Mouse (Mus musculus) c-Kit-positive CD71-positive TER-119-negative erythroid progenitor cells, embryonic 14.5 days (primary cell): ENCODE results near the gene Fmo4.
"Not testable (repeated sequence)": the region's sequence is repeated elsewhere in the genome, so short reads cannot be mapped to it uniquely, and the experiment has no call there.

Experiments used
- DNase-seq: peaks from one replicate; pipeline ENCODE4 v3.0.0-alpha.2; 2013; ENCODE audit warnings: low read depth

The Fmo4 gene

DNA sequence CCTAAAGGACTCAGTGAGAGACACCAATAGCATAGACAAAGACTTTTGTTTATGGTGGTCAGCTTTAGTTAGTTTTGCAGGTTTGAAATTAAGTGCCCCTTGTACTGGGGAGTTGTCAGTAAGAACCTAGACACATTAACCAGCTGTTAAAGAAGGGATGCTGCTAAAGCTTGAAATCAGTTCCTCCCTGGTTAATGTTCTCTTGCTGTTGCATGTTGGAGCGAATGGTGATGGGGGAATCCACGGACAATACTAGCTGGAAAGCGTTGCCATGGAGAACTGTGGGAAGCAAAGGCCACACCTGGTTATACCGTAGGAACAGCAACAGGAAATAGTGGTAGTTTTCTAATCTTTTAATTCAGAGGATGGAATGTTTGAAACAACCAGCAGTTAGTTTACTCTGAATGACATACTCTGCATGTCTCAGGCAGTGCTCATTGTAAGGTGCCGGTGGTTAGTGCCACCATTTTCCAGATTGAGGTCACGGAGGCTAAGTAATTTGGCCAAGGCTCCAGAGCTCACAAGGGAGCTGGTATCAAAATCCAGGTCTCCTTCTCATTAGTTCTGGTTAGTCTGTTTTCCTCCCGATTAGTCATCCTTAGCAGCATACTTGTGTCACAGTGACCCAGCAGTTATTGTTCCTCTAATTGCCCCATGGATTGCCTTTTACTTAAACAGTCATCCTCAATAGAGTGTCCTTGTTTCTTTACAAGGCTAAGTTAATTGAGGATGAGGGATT lies 21.3 kb downstream of the Fmo4 start:
- no peak for DNase-seq

DNA sequence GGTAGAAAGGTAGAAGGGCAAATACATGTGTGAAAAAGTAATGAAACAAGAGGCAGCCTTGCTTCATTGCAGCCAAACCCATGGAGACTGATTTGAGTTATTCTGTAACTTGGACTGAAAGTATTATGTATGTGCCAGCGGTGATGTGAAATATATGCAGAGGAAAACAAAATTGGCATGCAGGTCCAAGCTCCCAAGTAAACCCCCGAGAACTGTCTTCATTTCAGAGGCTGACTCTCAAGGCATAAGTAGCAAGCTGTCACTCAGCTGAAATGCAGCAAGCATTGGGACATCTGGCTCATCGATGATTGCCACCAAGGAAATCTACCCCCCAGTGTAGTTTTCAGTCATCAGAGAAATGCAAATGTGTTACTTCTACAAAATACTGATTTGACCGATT lies 28.6 kb downstream of the Fmo4 start:
- no peak for DNase-seq

DNA sequence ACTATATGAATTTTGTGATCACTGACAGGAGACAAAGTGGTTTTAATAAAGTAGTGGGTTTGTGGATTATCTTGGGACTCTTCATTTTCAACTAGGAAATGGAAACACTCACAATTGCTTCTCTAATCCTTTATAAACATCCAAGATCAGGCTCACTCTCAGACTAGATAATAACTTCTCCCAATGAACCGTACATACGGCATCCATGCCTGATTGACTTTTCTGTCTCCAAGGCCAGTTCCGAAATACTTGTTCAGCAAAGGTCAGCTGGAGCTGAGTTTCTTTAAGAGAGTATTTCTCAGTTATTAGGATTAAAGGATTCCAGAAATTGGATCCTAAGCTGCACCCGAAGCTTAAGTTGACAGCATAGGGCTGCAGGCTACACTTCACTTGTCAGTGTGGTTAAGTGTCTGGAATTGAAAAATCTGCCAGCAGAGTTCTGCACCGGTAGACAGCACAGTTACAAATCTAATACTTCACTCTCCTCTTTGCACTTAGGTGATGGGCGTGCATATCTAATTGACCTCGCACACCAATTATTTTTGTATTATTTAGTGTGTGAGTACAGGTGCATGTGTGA lies 30.0 kb downstream of the Fmo4 start:
- DNase-seq: no peak

DNA sequence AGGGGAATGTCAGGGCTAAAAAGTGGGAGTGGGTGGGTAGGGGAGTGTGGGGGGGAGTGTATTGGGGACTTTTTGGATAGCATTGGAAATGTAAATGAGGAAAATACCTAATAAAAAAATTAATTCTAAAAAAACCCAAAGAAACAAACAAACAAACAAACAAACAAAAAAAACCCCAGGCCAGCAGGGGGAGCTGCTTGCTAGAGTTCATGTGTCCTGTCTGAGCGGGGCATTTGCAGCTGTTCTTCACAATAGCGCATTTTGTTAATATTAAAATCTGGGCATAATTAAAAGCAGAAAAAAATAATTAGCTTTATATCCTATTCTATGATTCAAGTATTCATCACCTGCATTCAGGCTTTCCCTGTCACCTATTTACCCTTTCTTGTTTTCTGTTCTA lies 32.7 kb downstream of the Fmo4 start:
- not testable (repeated sequence) for DNase-seq

- DNase-seq: no peak
Observed at GRCm38 (mm10) chr1:162777943-162778538, 35.7 kb downstream of the Fmo4 start.

DNA sequence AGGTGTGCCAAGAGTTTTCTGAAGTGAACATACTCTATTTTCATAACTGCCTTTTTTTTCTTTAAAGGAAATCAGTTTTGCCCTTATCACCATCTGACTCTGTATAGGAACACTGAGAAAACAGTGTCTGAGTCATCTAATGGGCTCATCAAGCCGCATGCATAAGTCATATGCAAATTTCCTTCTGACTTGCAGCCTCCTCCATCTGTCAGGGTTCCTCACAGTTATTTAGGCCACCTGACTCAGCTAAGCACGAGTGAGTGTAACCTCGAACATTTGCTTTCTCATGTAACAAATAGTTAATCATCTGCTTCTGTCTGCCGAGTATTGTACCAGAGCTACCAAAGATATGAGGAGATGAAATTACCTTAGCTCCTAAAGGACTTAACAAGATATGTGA lies 40.1 kb downstream of the Fmo4 start:
- no peak for DNase-seq

DNA sequence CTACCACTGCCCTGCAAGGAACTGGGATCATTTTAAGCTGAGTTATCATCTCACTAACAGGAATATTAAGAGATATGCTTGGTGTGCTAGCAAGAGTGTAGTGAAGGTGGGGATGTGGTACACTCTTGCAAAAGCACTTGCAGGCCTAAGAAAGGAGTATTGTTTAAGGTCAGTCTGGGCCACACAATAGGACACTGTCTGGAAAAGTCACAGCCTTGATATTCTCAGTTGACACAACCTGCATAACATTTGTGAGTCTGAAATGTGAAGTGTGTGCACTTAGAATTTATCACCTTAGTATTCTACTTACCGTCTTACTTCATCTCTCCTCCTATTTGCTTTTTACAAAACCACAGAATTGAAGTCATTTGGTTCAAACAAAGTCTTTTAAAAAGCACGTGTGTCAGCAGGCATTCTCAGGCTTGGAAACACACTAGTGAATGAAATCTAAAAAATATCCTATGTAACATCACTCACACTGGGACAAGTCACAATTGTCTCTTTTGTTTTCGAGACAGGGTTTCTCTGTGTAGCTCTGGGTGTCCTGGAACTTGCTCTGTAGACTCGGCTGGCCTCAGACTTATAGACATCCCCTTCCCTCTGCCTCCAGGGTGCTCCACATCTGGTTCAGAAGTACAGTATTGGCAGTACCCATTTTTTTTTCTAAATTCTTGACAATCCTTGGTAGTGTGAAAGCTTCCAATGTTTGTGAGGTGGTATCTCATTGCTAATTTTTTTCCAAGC lies 42.0 kb downstream of the Fmo4 start:
- DNase-seq: no peak

GRCm38 (mm10) chr1:162752009-162752408 lies 61.8 kb downstream of the Fmo4 start:
- DNase-seq: no peak

DNA sequence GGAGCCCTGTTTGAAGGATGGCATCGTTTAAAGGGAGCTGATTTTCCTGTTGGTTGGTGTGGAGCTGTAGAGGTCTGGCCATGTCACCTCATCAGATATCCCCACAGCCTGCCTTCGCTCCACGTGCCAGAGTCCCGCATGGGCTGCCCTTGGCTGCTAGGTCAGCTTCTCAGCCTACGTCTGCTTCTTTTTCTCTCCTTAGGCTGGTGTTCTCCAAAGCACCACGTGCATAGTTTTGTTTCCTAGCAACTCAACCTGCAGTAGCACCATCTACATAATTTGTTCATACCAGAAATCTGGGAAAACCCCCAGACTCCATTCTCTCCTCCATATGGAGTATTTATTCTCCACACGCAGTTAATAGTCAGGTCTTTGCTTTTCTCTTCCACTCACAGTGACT lies 64.2 kb downstream of the Fmo4 start:
- no peak for DNase-seq

DNA sequence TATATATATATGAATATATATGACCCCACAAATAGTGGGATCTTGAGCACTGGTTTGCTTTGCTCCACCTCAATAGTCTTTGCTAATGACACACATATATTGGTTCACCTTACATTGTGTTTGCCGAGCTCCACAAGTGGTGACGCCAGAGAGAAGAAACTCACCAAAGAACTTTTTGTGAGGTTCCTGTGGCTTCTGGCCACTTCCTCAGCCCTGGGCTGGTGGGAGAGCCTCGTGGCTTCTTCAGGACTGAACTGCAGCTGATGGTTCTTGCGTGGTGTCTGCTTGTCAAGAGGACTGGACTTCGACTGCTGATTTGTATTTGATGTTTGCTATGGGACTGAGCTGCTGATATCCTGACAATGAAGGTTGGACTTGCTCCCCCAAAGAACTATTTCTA lies 65.0 kb downstream of the Fmo4 start:
- no peak for DNase-seq
